ENCODE assay signal across 8 mouse cellular contexts in genomic region chr5:124482436-124482965, GRCm38 (mm10). TPM values are rescaled to one million over a fixed set of nuclear protein-coding genes. Genes with fewer than 3 reads are reported as not detected.
DNase-seq lines count a peak whose midpoint lies in the region; ATAC-seq and TF ChIP-seq lines count a peak whose summit lies in the region.

No protein-coding gene starts in this region.

- H3K27me3 ChIP-seq in C2C12 (ENCODE audit: control insufficient read depth, insufficient read depth, insufficient read length) = no peaks in the 10 kb centered on the region
- no peaks in the 10 kb centered on the region for H3K27me3 ChIP-seq in hindbrain, embryonic 12.5 days
- no peaks in the 10 kb centered on the region for H3K27me3 ChIP-seq in liver, embryonic 13.5 days

- H3ac ChIP-seq in C2C12 (ENCODE audit: control insufficient read depth, insufficient read length, low read depth) = peak overlapping the region; percentile 56

- peak overlapping the region; percentile 89 for H3K9ac ChIP-seq in hindbrain, embryonic 12.5 days
- peak overlapping the region; percentile 88 for H3K9ac ChIP-seq in liver, embryonic 13.5 days

- DNase-seq in embryo, embryonic 10 days (ENCODE audit: low spot score) = peak; percentile 37
- no peak for DNase-seq in embryo, embryonic 11 days
- peak; percentile 24 for DNase-seq in liver, embryonic 13.5 days
- DNase-seq in spleen, postnatal 10 days (ENCODE audit: low spot score in 2 of 2) = peak; percentile 41 to 62
- DNase-seq in frontal cortex, postnatal 10 days (ENCODE audit: low spot score in 2 of 2) = no peak

- H3K9me3 ChIP-seq in hindbrain, embryonic 12.5 days (replicated peaks) = no peaks in the 10 kb centered on the region
- no peaks in the 10 kb centered on the region for H3K9me3 ChIP-seq in liver, embryonic 13.5 days (replicated peaks)

- peaks cover 28% of the 10 kb centered on the region for H3K79me2 ChIP-seq in C2C12 (ENCODE audit: control insufficient read depth, insufficient read depth)

- peak overlapping the region; percentile 66 for H3K4me2 ChIP-seq in hindbrain, embryonic 12.5 days (replicated peaks)
- peak overlapping the region; percentile 85 for H3K4me2 ChIP-seq in liver, embryonic 13.5 days

- no peaks in the 10 kb centered on the region for H3K4me1 ChIP-seq in embryonic fibroblast, embryonic 13.5 days (ENCODE audit: control insufficient read depth, insufficient read depth, low read length)
- peaks cover 20% of the 10 kb centered on the region for H3K4me1 ChIP-seq in hindbrain, embryonic 12.5 days
- peaks cover 51% of the 10 kb centered on the region for H3K4me1 ChIP-seq in liver, embryonic 13.5 days (replicated peaks)

- H3K36me3 ChIP-seq in C2C12 (ENCODE audit: control insufficient read depth, insufficient read depth) = no peaks in the 10 kb centered on the region
- H3K36me3 ChIP-seq in hindbrain, embryonic 12.5 days = peaks cover 4% of the 10 kb centered on the region; the same call in 1 of the 2 replicates
- H3K36me3 ChIP-seq in liver, embryonic 13.5 days = 0 out of 2 replicates have a peak, but pooled peaks cover under 1% of the 10 kb centered on the region

- WGBS in hindbrain, embryonic 12.5 days = 4% methylated on average over 13 of the region's 13 CpGs
- 8% methylated on average over 13 of the region's 13 CpGs for WGBS in liver, embryonic 13.5 days (ENCODE audit: insufficient replicate concordance)

- peak overlapping the region; percentile 84 for H3K4me3 ChIP-seq in C2C12 (ENCODE audit: insufficient read depth, poor library complexity, severe bottlenecking)
- H3K4me3 ChIP-seq in embryonic fibroblast, embryonic 13.5 days (ENCODE audit: insufficient read depth, low read length) = peak overlapping the region; percentile 56
- peak overlapping the region; percentile 52 for H3K4me3 ChIP-seq in hindbrain, embryonic 12.5 days
- peak overlapping the region; percentile 75 for H3K4me3 ChIP-seq in liver, embryonic 13.5 days (replicated peaks)

- peak overlapping the region; percentile 91 for H3K27ac ChIP-seq in embryonic fibroblast, embryonic 13.5 days (ENCODE audit: insufficient read depth, low read length)
- peak overlapping the region; percentile 95 for H3K27ac ChIP-seq in hindbrain, embryonic 12.5 days
- H3K27ac ChIP-seq in liver, embryonic 13.5 days = peak overlapping the region; percentile 97

- no peak for ATAC-seq in hindbrain, embryonic 12.5 days (ENCODE audit: low FRiP score)
- no peak for ATAC-seq in liver, embryonic 13.5 days (ENCODE audit: low read depth)

- peak; percentile 48; the same call in 1 of the 2 replicates for TF ChIP-seq POLR2A in embryonic fibroblast, embryonic 13.5 days (IDR thresholded peaks at IDR 0.05; ENCODE audit: low read depth, low read length)

- no peak for TF ChIP-seq CTCF in C2C12 (IDR thresholded peaks at IDR 0.05; ENCODE audit: control insufficient read depth, insufficient read depth, insufficient read length)
- no peak for TF ChIP-seq CTCF in embryonic fibroblast, embryonic 13.5 days (IDR thresholded peaks at IDR 0.05; ENCODE audit: borderline replicate concordance, insufficient read depth, low read length)

- peaks cover 7% of the 10 kb centered on the region for H3K79me3 ChIP-seq in C2C12 (ENCODE audit: low read depth)

TF ChIP-seq in C2C12, 6 proteins besides CTCF, POLR2A, EP300 and RAD21:
- TF ChIP-seq USF1 (IDR thresholded peaks at IDR 0.05; ENCODE audit: low read depth) (no peak), FOSL1 (IDR thresholded peaks at IDR 0.05; ENCODE audit: insufficient read depth, low read length, poor library complexity, severe bottlenecking) (no peak), CEBPB (IDR thresholded peaks at IDR 0.05; ENCODE audit: low read depth) (no peak), MAX (IDR thresholded peaks at IDR 0.05) (no peak), MYOD1 (IDR thresholded peaks at IDR 0.05; ENCODE audit: control insufficient read depth, insufficient read length, low read depth) (no peak), MYOG (IDR thresholded peaks at IDR 0.05; ENCODE audit: control insufficient read depth, extremely low read depth, insufficient read length) (no peak)

RNA-seq across cellular contexts. Expression of gene Snrnp35, which starts 0.4 kb away (rescaled TPM):
- polyA plus RNA-seq in C2C12 (2012; fragmentation: generic; extraction: Trizol) = 23.8 TPM
- polyA plus RNA-seq in embryonic fibroblast, embryonic 13.5 days (2011; ENCODE audit: insufficient read length, low read depth, missing spikeins) = 11.1 and 12.1 TPM in 2 replicates
- 23.8 and 27.2 TPM in 2 replicates for polyA plus RNA-seq in hindbrain, embryonic 12.5 days (2016; fragmentation: Nextera tagmentation; extraction: Ambion mirVana)
- 14.6 and 15.0 TPM in 2 replicates for polyA plus RNA-seq in liver, embryonic 13.5 days (2015; fragmentation: Nextera tagmentation; extraction: Ambion mirVana)

RNA-seq across cellular contexts. Expression of gene Rilpl2, which starts 4.3 kb away (rescaled TPM):
- 22.8 TPM for polyA plus RNA-seq in C2C12 (2012; fragmentation: generic; extraction: Trizol)
- 12.2 and 13.8 TPM in 2 replicates for polyA plus RNA-seq in embryonic fibroblast, embryonic 13.5 days (2011; ENCODE audit: insufficient read length, low read depth, missing spikeins)
- polyA plus RNA-seq in hindbrain, embryonic 12.5 days (2016; fragmentation: Nextera tagmentation; extraction: Ambion mirVana) = 18.0 and 20.0 TPM in 2 replicates
- 9.9 and 10.3 TPM in 2 replicates for polyA plus RNA-seq in liver, embryonic 13.5 days (2015; fragmentation: Nextera tagmentation; extraction: Ambion mirVana)

RNA-seq across cellular contexts. Expression of gene Kmt5a, which starts 42.8 kb away (rescaled TPM):
- polyA plus RNA-seq in C2C12 (2012; fragmentation: generic; extraction: Trizol) = 91.5 TPM
- 89.9 and 94.2 TPM in 2 replicates for polyA plus RNA-seq in embryonic fibroblast, embryonic 13.5 days (2011; ENCODE audit: insufficient read length, low read depth, missing spikeins)
- polyA plus RNA-seq in hindbrain, embryonic 12.5 days (2016; fragmentation: Nextera tagmentation; extraction: Ambion mirVana) = 62.9 and 67.3 TPM in 2 replicates
- 45.4 and 58.4 TPM in 2 replicates for polyA plus RNA-seq in liver, embryonic 13.5 days (2015; fragmentation: Nextera tagmentation; extraction: Ambion mirVana)

RNA-seq across cellular contexts. Expression of gene Rilpl1, which starts 48.7 kb away (rescaled TPM):
- 15.2 TPM for polyA plus RNA-seq in C2C12 (2012; fragmentation: generic; extraction: Trizol)
- 19.8 and 23.2 TPM in 2 replicates for polyA plus RNA-seq in embryonic fibroblast, embryonic 13.5 days (2011; ENCODE audit: insufficient read length, low read depth, missing spikeins)
- 18.9 and 20.9 TPM in 2 replicates for polyA plus RNA-seq in hindbrain, embryonic 12.5 days (2016; fragmentation: Nextera tagmentation; extraction: Ambion mirVana)
- polyA plus RNA-seq in liver, embryonic 13.5 days (2015; fragmentation: Nextera tagmentation; extraction: Ambion mirVana) = 1.9 and 2.5 TPM in 2 replicates

RNA-seq across cellular contexts. Expression of gene Sbno1, which starts 56.7 kb away (rescaled TPM):
- polyA plus RNA-seq in C2C12 (2012; fragmentation: generic; extraction: Trizol) = 13.0 TPM
- 77.5 and 90.2 TPM in 2 replicates for polyA plus RNA-seq in embryonic fibroblast, embryonic 13.5 days (2011; ENCODE audit: insufficient read length, low read depth, missing spikeins)
- polyA plus RNA-seq in hindbrain, embryonic 12.5 days (2016; fragmentation: Nextera tagmentation; extraction: Ambion mirVana) = 108 and 113 TPM in 2 replicates
- polyA plus RNA-seq in liver, embryonic 13.5 days (2015; fragmentation: Nextera tagmentation; extraction: Ambion mirVana) = 50.7 and 64.9 TPM in 2 replicates

Comparison
In these comparisons a context has a peak if more than half of its experiments do, and no peak if none do; other contexts are left out.
1. DNase-seq: peak in embryo, embryonic 10 days (single experiment), liver, embryonic 13.5 days (single experiment) and spleen, postnatal 10 days (2 of 2); none in embryo, embryonic 11 days (single experiment) and frontal cortex, postnatal 10 days (0 of 2).
2. Peak in every context shown above with its lines, with median percentiles within 50 percentile points of each other: H3K4me3 ChIP-seq and H3K27ac ChIP-seq.